Mouse (Mus musculus) CH12.LX (cell line): ENCODE measurements around the gene Cdc37l1. TPM values are rescaled to one million over a fixed set of nuclear protein-coding genes. Genes with fewer than 3 reads are reported as not detected.

Experiments
- DNase-seq: peaks from one replicate; pipeline ENCODE4 v3.0.0-alpha.2; 2013; ENCODE audit errors: extremely low read depth
- H3K27ac ChIP-seq: 2 replicates; pipeline ENCODE4 v1.5.1; 2012; ENCODE audit warnings: low read depth, mild to moderate bottlenecking, control low read depth, moderate library complexity; ENCODE audit not compliant: insufficient read depth
- H3K27me3 ChIP-seq: replicated peaks from 2 replicates; pipeline ENCODE3; 2012; ENCODE audit warnings: inconsistent platforms
- H3K36me3 ChIP-seq, 2 experiments: replicated peaks in 1 of 2; 2 replicates each; pipeline versions ENCODE3 to v1.6.1; 2012; ENCODE audit warnings: inconsistent platforms in 1 of 2, low read length in 1 of 2, mild to moderate bottlenecking in 1 of 2, mixed read lengths in 1 of 2, moderate library complexity in 1 of 2; ENCODE audit not compliant: control insufficient read depth in 1 of 2, insufficient read depth in 1 of 2
- H3K4me1 ChIP-seq, 2 experiments: 2 replicates each; pipeline ENCODE4 v1.6.1; 2012; ENCODE audit warnings: inconsistent platforms in 1 of 2, moderate library complexity in 1 of 2; ENCODE audit not compliant: insufficient read depth in 2 of 2, control insufficient read depth in 1 of 2
- H3K4me2 ChIP-seq: 2 replicates; pipeline ENCODE4 v1.6.1; 2012; ENCODE audit warnings: low read depth, mild to moderate bottlenecking, control low read depth; ENCODE audit not compliant: poor library complexity, insufficient read depth, severe bottlenecking
- H3K4me3 ChIP-seq, 3 experiments: fragments of 150-350 bp in 1 of 3; sonication (generic) in 1 of 3; replicated peaks in 1 of 3; 2 replicates each; pipeline versions ENCODE3 to v1.5.1; 2011 to 2012; ENCODE audit warnings: low read depth in 2 of 3, low read length in 2 of 3, mild to moderate bottlenecking in 2 of 3, moderate library complexity in 2 of 3, control low read depth in 1 of 3, improper control_type of control experiment in 1 of 3, inconsistent platforms in 1 of 3, mixed read lengths in 1 of 3; ENCODE audit not compliant: poor library complexity in 1 of 3
- H3K79me2 ChIP-seq: replicated peaks from 2 replicates; pipeline ENCODE4 v1.6.1; 2012; ENCODE audit warnings: mild to moderate bottlenecking, moderate library complexity; ENCODE audit not compliant: control insufficient read depth, poor library complexity, insufficient read depth, severe bottlenecking; ENCODE audit errors: extremely low read depth
- H3K9ac ChIP-seq: 2 replicates; pipeline ENCODE4 v1.6.1; 2012; ENCODE audit warnings: low read depth, mild to moderate bottlenecking, control low read depth, moderate library complexity; ENCODE audit not compliant: insufficient read depth
- H3K9me3 ChIP-seq: replicated peaks from 2 replicates; pipeline ENCODE3; 2012; ENCODE audit warnings: low read length, inconsistent platforms, mixed read lengths
- BHLHE40 ChIP-seq: IDR thresholded peaks from 2 replicates; pipeline ENCODE4 v1.6.1; 2011; ENCODE audit warnings: mild to moderate bottlenecking, low read depth, low read length, improper control_type of control experiment
- CHD1 ChIP-seq: IDR thresholded peaks from 2 replicates; pipeline ENCODE4 v1.6.1; 2012; ENCODE audit warnings: low read depth, low read length, improper control_type of control experiment, inconsistent platforms
- E2F4 ChIP-seq: IDR thresholded peaks from 2 replicates; pipeline ENCODE4 v1.6.1; 2011; ENCODE audit warnings: low read depth, low read length, improper control_type of control experiment; ENCODE audit not compliant: insufficient replicate concordance
- EP300 ChIP-seq: IDR thresholded peaks from 2 replicates; pipeline ENCODE4 v1.6.1; 2011; ENCODE audit warnings: low read length, improper control_type of control experiment
- ETS1 ChIP-seq: conservative IDR thresholded peaks from 2 replicates; pipeline ENCODE4 v1.6.1; 2012; ENCODE audit warnings: low read depth, mild to moderate bottlenecking, inconsistent platforms, low read length, improper control_type of control experiment, moderate library complexity
- GABPA ChIP-seq: IDR thresholded peaks from 2 replicates; pipeline ENCODE4 v1.6.1; 2012; ENCODE audit warnings: low read depth, low read length, improper control_type of control experiment, inconsistent platforms; ENCODE audit not compliant: insufficient replicate concordance
- HCFC1 ChIP-seq: IDR thresholded peaks from 2 replicates; pipeline ENCODE4 v1.6.1; 2012; ENCODE audit warnings: low read depth, mild to moderate bottlenecking, inconsistent platforms, low read length, improper control_type of control experiment
- IRF4 ChIP-seq: IDR thresholded peaks from 2 replicates; pipeline ENCODE4 v1.6.1; 2014; ENCODE audit warnings: low read depth, mild to moderate bottlenecking, inconsistent platforms, low read length, improper control_type of control experiment
- JUN ChIP-seq: IDR thresholded peaks from 2 replicates; pipeline ENCODE4 v1.6.1; 2011; ENCODE audit warnings: low read depth, mild to moderate bottlenecking, low read length, improper control_type of control experiment, moderate library complexity; ENCODE audit not compliant: insufficient read depth
- JUND ChIP-seq: conservative IDR thresholded peaks from 2 replicates; pipeline ENCODE4 v1.6.1; 2011; ENCODE audit warnings: low read depth, low read length, improper control_type of control experiment
- KAT2A ChIP-seq: IDR thresholded peaks from 2 replicates; pipeline ENCODE4 v1.6.1; 2012; ENCODE audit warnings: low read length, improper control_type of control experiment, inconsistent platforms; ENCODE audit not compliant: insufficient replicate concordance
- MAFK ChIP-seq: IDR thresholded peaks from 2 replicates; pipeline ENCODE4 v1.6.1; 2011; ENCODE audit warnings: low read length, improper control_type of control experiment; ENCODE audit not compliant: insufficient replicate concordance
- MAX ChIP-seq: IDR thresholded peaks from 2 replicates; pipeline ENCODE4 v1.6.1; 2011; ENCODE audit warnings: low read length, improper control_type of control experiment
- MAZ ChIP-seq: IDR thresholded peaks from 2 replicates; pipeline ENCODE4 v1.6.1; 2012; ENCODE audit warnings: low read depth, mild to moderate bottlenecking, inconsistent platforms, low read length, improper control_type of control experiment, moderate library complexity
- MEF2A ChIP-seq: IDR thresholded peaks from 2 replicates; pipeline ENCODE4 v1.6.1; 2014; ENCODE audit warnings: low read depth, mild to moderate bottlenecking, inconsistent platforms, low read length, improper control_type of control experiment, borderline replicate concordance
- MYC ChIP-seq: IDR thresholded peaks from 2 replicates; pipeline ENCODE4 v1.6.1; 2011; ENCODE audit warnings: low read depth, mild to moderate bottlenecking, improper control_type of control experiment, low read length
- NELFE ChIP-seq: IDR thresholded peaks from 2 replicates; pipeline ENCODE4 v1.6.1; 2011; ENCODE audit warnings: low read depth, low read length, improper control_type of control experiment
- RAD21 ChIP-seq: IDR thresholded peaks from 2 replicates; pipeline ENCODE4 v1.6.1; 2011; ENCODE audit warnings: low read depth, mild to moderate bottlenecking, low read length, improper control_type of control experiment, moderate library complexity
- SIN3A ChIP-seq: IDR thresholded peaks from 2 replicates; pipeline ENCODE4 v1.6.1; 2012; ENCODE audit warnings: low read length, improper control_type of control experiment, inconsistent platforms
- SMC3 ChIP-seq: IDR thresholded peaks from 2 replicates; pipeline ENCODE4 v1.6.1; 2011; ENCODE audit warnings: low read depth, low read length, improper control_type of control experiment
- TBP ChIP-seq: conservative IDR thresholded peaks from 2 replicates; pipeline ENCODE4 v1.6.1; 2011; ENCODE audit warnings: low read depth, low read length, improper control_type of control experiment
- TCF12 ChIP-seq: IDR thresholded peaks from 2 replicates; pipeline ENCODE4 v1.6.1; 2014; ENCODE audit warnings: low read depth, mild to moderate bottlenecking, inconsistent platforms, low read length, improper control_type of control experiment
- UBTF ChIP-seq: IDR thresholded peaks from 2 replicates; pipeline ENCODE4 v1.6.1; 2012; ENCODE audit warnings: low read depth, mild to moderate bottlenecking, inconsistent platforms, low read length, improper control_type of control experiment, moderate library complexity
- USF1 ChIP-seq: IDR thresholded peaks from 2 replicates; pipeline ENCODE4 v1.6.1; 2014; ENCODE audit warnings: low read depth, mild to moderate bottlenecking, inconsistent platforms, low read length, improper control_type of control experiment
- ZC3H11A ChIP-seq: IDR thresholded peaks from 2 replicates; pipeline ENCODE4 v1.6.1; 2012; ENCODE audit warnings: low read depth, mild to moderate bottlenecking, inconsistent platforms, low read length, improper control_type of control experiment
- ZKSCAN1 ChIP-seq: IDR thresholded peaks from 2 replicates; pipeline ENCODE4 v1.6.1; 2012; ENCODE audit warnings: low read depth, inconsistent platforms, low read length, improper control_type of control experiment, borderline replicate concordance
- ZMIZ1 ChIP-seq: IDR thresholded peaks from 2 replicates; pipeline ENCODE4 v1.6.1; 2012; ENCODE audit warnings: low read depth, mild to moderate bottlenecking, inconsistent platforms, low read length, improper control_type of control experiment
- dilution Hi-C: fragments of 300-500 bp; cut with MboI; formaldehyde crosslinking; loops from 2 replicates; pipeline ENCODE4 v1.14.3; 2020; ENCODE audit warnings: low sequenced_read_pairs; ENCODE audit not compliant: extremely low pct_unique_long_range_greater_than_20kb, extremely low pct_ligation_motif_present
- in situ Hi-C: fragments of 300-500 bp; cut with MboI; formaldehyde crosslinking; loops from 3 replicates; pipeline ENCODE4 v1.14.3; 2019; ENCODE audit warnings: low sequenced_read_pairs, low pct_ligation_motif_present, low pct_unique_long_range_greater_than_20kb, mixed read lengths
- polyA plus RNA-seq: library from polyadenylated mRNA; unstranded; fragments of >175 nt; gene quantifications from 2 replicates; pipeline ENCODE4 v1.2.1, GENCODE M21; 2012; ENCODE audit warnings: low read depth; ENCODE audit not compliant: insufficient read length
- total RNA-seq, 2 experiments: library from RNA; depleted of rRNA; stranded (reverse); fragments of 300-350 nt in 1 of 2; fragments of >200 nt in 1 of 2; gene quantifications; 2 replicates each; pipeline ENCODE4 v1.2.3; 2012 to 2014

Cdc37l1 gene
- total and polyA plus RNA-seq, 3 experiments = 14.0 to 26.8 (median 22.9) TPM

GRCm38 (mm10) chr19:28964552-28964903, 25.6 kb upstream of the Cdc37l1 start:
- TF ChIP-seq BHLHE40 = no peak
- TF ChIP-seq GABPA = no peak
- TF ChIP-seq RAD21 = no peak
- TF ChIP-seq ZMIZ1 = no peak
- TF ChIP-seq E2F4 = no peak
- no peak for TF ChIP-seq KAT2A
- no peak for TF ChIP-seq UBTF
- no peak for TF ChIP-seq HCFC1
- no peak for TF ChIP-seq USF1
- no peak for TF ChIP-seq JUND
- no peak for TF ChIP-seq ETS1
- TF ChIP-seq SIN3A = no peak
- TF ChIP-seq JUN = no peak
- no peak for TF ChIP-seq ZC3H11A
- TF ChIP-seq MEF2A = no peak
- no peak for TF ChIP-seq MAX
- no peak for TF ChIP-seq MAZ
- no peak for TF ChIP-seq TBP
- in situ Hi-C loops (no loop called here), dilution Hi-C loops (no loop called here)
- Histone ChIP-seq H3K36me3 (peaks cover 0 to 9% of the 10 kb centered on the region in 2 experiments), H3K4me2 (peak overlapping the region; percentile 48), H3K4me3 (peak overlapping the region; percentile 61 to 88 (median 71)), H3K9ac (peak overlapping the region; percentile 35), H3K27me3 (no peaks in the 10 kb centered on the region), H3K27ac (no peak overlapping the region), H3K79me2 (no peaks in the 10 kb centered on the region), H3K4me1 (peaks cover 6 to 17% of the 10 kb centered on the region in 2 experiments; a peak in 3 of 4 replicates), H3K9me3 (no peaks in the 10 kb centered on the region)
- DNase-seq = no peak

GRCm38 (mm10) chr19:28967652-28968051, 22.5 kb upstream of the Cdc37l1 start, which contains the start of gene 4430402I18Rik:
Gene 4430402I18Rik (minus strand): TSS chr19:28967800.
- no peaks in the 10 kb centered on the region for H3K79me2 ChIP-seq
- peaks cover 0 to 9% of the 10 kb centered on the region in 2 experiments for H3K36me3 ChIP-seq
- no peak within 1 kb of the TSS for H3K9ac ChIP-seq
- peaks cover 6 to 17% of the 10 kb centered on the region in 2 experiments; a peak in 3 of 4 replicates for H3K4me1 ChIP-seq
- TF ChIP-seq ETS1 = no peak
- TF ChIP-seq MAZ = no peak
- no peak for TF ChIP-seq TCF12
- no peak for TF ChIP-seq EP300
- no peak for TF ChIP-seq ZKSCAN1
- no peak for TF ChIP-seq SMC3
- no peak for TF ChIP-seq JUND
- no peak for TF ChIP-seq MYC
- no peak for TF ChIP-seq IRF4
- TF ChIP-seq USF1 = no peak
- TF ChIP-seq KAT2A = no peak
- no peak for TF ChIP-seq E2F4
- no peak for TF ChIP-seq JUN
- no peak for TF ChIP-seq NELFE
- no peak for TF ChIP-seq TBP
- no peak for TF ChIP-seq CHD1
- TF ChIP-seq BHLHE40 = no peak
- TF ChIP-seq MAFK = no peak
- H3K27ac ChIP-seq = no peak within 1 kb of the TSS
- H3K4me2 ChIP-seq = no peak within 1 kb of the TSS
- no peaks in the 10 kb centered on the region for H3K9me3 ChIP-seq
- no peaks in the 10 kb centered on the region for H3K27me3 ChIP-seq
- dilution Hi-C loops = no loop called here
- no peak within 1 kb of the TSS for H3K4me3 ChIP-seq
- no peak for DNase-seq
- in situ Hi-C loops = no loop called here
